Mouse (Mus musculus) inflammation-experienced regulatory T-cells, adult 6 months (primary cell): ENCODE results near the gene Gbp3. TPM values are rescaled to one million over a fixed set of nuclear protein-coding genes. Genes with fewer than 3 reads are reported as not detected.

ENCODE experiments used
- ATAC-seq: one replicate; pipeline ENCODE4 v1.8.0; 2017
- polyA plus RNA-seq, 3 experiments: library from polyadenylated mRNA; unstranded; fragments of 100-300 nt; shearing (Covaris generic); gene quantifications; one replicate each; pipeline ENCODE4 v1.2.1; 2017

The Gbp3 gene
- polyA plus RNA-seq, 3 experiments from 2014 or later = 71.3 to 113 (median 80.8) TPM

GRCm38 (mm10) chr3:142588888-142589287 lies 29.1 kb downstream of the Gbp3 start:
- no peak for ATAC-seq

- ATAC-seq = no peak
These were observed 30.7 kb downstream of the Gbp3 start for GRCm38 (mm10) chr3:142590431-142591067.

GRCm38 (mm10) chr3:142594547-142594946 lies 34.7 kb downstream of the Gbp3 start, which contains the start of gene Gbp2b:
Gene Gbp2b (plus strand): TSS chr3:142594847.
- no peak for ATAC-seq

- ATAC-seq = peak; percentile 27
These were observed 38.1 kb downstream of the Gbp3 start for GRCm38 (mm10) chr3:142597923-142598322.

- ATAC-seq = peak; percentile 60
These were observed 41.8 kb downstream of the Gbp3 start for GRCm38 (mm10) chr3:142601675-142602074.

- peak; percentile 15 for ATAC-seq
These were observed 58.8 kb downstream of the Gbp3 start for GRCm38 (mm10) chr3:142618658-142619057.

- peak; percentile 63 for ATAC-seq
These were observed 59.8 kb downstream of the Gbp3 start for GRCm38 (mm10) chr3:142619606-142620005.

GRCm38 (mm10) chr3:142620111-142620955 lies 60.5 kb downstream of the Gbp3 start, which contains the start of gene Gbp2:
Gene Gbp2 (plus strand): TSS chr3:142620602.
- ATAC-seq = peak; percentile 54

- peak; percentile 73 for ATAC-seq
These were observed 61.2 kb downstream of the Gbp3 start for GRCm38 (mm10) chr3:142620956-142621562.

Other genes starting within 250 kb of the Gbp3 start
- gene Pdlim5, start 164.3 kb upstream of the Gbp3 start, polyA plus RNA-seq = 10 to 100 TPM; 21.5 to 25.7 (median 25.4) TPM
- 10 to 100 TPM; 12.0 to 15.8 (median 12.4) TPM for gene Gbp5, start 66.0 kb upstream of the Gbp3 start, polyA plus RNA-seq
- 100 to 1,000 TPM; 180 to 223 (median 211) TPM for gene Gbp7, start 29.7 kb upstream of the Gbp3 start, polyA plus RNA-seq
- 10 to 100 TPM in 2 of 3 experiments, under 1 TPM in 1; 0.68 to 84.0 (median 22.4) TPM for gene Gbp2b, start 34.8 kb downstream of the Gbp3 start, polyA plus RNA-seq
- 100 to 1,000 TPM; 114 to 125 (median 118) TPM for gene Gbp2, start 60.6 kb downstream of the Gbp3 start, polyA plus RNA-seq
- gene Kyat3, start 141.0 kb downstream of the Gbp3 start, polyA plus RNA-seq = 1 to 10 TPM; 4.8 to 5.2 (median 4.8) TPM
- 10 to 100 TPM; 50.6 to 74.3 (median 73.9) TPM for gene Gtf2b, start 205.0 kb downstream of the Gbp3 start, polyA plus RNA-seq